Mouse (Mus musculus) embryonic facial prominence, embryonic 11.5 days (tissue): ENCODE results near the gene Syce3. TPM values are rescaled to one million over a fixed set of nuclear protein-coding genes. Genes with fewer than 3 reads are reported as not detected.

ENCODE experiments used
- ATAC-seq: fragments of 200-750 bp; cut with Nextera tagmentation; replicated peaks from 2 replicates; pipeline ENCODE4 v1.8.0; 2017; ENCODE audit warnings: low read depth; ENCODE audit not compliant: insufficient number of reproducible peaks, low FRiP score, low TSS enrichment
- DNase-seq: peaks from one replicate; pipeline ENCODE4 v3.0.0-alpha.2; 2015; ENCODE audit warnings: low spot score
- H3K27ac ChIP-seq: fragments of 300-500 bp; sonication (generic); replicated peaks from 2 replicates; pipeline ENCODE4 v1.5.1; 2014; ENCODE audit warnings: mild to moderate bottlenecking, low read depth, low read length, control low read depth
- H3K27me3 ChIP-seq: fragments of 300-500 bp; sonication (generic); 2 replicates; pipeline ENCODE4 v1.6.1; 2014; ENCODE audit warnings: mild to moderate bottlenecking, low read length, moderate library complexity, mixed read lengths; ENCODE audit not compliant: control insufficient read depth, insufficient read depth
- H3K36me3 ChIP-seq: fragments of 300-500 bp; sonication (generic); replicated peaks from 2 replicates; pipeline ENCODE4 v1.6.1; 2014; ENCODE audit warnings: low read depth, mild to moderate bottlenecking, low read length, moderate library complexity, mixed read lengths; ENCODE audit not compliant: control insufficient read depth, insufficient read depth
- H3K4me1 ChIP-seq: fragments of 300-500 bp; sonication (generic); 2 replicates; pipeline ENCODE4 v1.6.1; 2014; ENCODE audit warnings: low read length, mixed read lengths; ENCODE audit not compliant: control insufficient read depth, insufficient read depth
- H3K4me2 ChIP-seq: fragments of 300-500 bp; sonication (generic); 2 replicates; pipeline ENCODE4 v1.6.1; 2014; ENCODE audit warnings: low read depth, mild to moderate bottlenecking, control low read depth, low read length, moderate library complexity
- H3K4me3 ChIP-seq: fragments of 300-500 bp; sonication (generic); 2 replicates; pipeline ENCODE4 v1.5.1; 2014; ENCODE audit warnings: low read depth, low read length, control low read depth
- H3K9ac ChIP-seq: fragments of 300-500 bp; sonication (generic); replicated peaks from 2 replicates; pipeline ENCODE4 v1.6.1; 2014; ENCODE audit warnings: mild to moderate bottlenecking, control low read depth, low read length
- H3K9me3 ChIP-seq: fragments of 300-500 bp; sonication (generic); replicated peaks from 2 replicates; pipeline ENCODE4 v1.6.1; 2016; ENCODE audit warnings: mild to moderate bottlenecking, low read length, inconsistent platforms, mixed read lengths; ENCODE audit not compliant: control insufficient read depth
- WGBS: fragments of 180-500 bp; shearing (Covaris S2); extraction: QIAGEN DNeasy Blood & Tissue Kit; methylation state at CpG from one replicate; pipeline ENCODE4 v1.1.7; 2014; 5-methylcytosine and 5-hydroxymethylcytosine counted together
- polyA plus RNA-seq: library from polyadenylated mRNA; unstranded; fragments of >200 nt; fragmentation: Nextera tagmentation; extraction: Ambion mirVana; gene quantifications from 2 replicates; pipeline ENCODE4 v1.2.1, GENCODE M21; 2014

Gene Syce3
- polyA plus RNA-seq, 1 experiment from 2014 or later, result not detected

DNA sequence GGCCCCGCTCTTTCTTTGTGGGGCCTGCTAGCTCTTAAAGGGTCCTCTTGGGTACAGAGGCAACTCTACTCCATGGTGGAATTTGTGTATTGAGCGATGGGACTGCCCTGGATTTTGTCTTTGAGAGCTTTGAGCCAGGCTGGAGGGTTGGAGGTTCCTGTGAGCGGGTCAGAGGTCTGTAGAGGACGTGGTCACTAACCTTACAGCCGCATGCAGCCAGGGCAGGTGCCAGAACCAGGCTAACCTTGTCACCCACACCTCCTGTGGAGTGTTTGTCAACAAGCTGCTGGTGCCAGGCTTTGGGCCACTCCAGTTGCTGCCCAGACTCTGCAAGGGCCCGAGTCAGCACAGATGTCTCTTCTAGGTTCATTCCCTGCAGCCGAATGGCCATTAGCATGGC, 34.3 kb downstream of the Syce3 start:
- Histone ChIP-seq H3K9me3 (no peaks in the 10 kb centered on the region), H3K4me2 (no peak overlapping the region), H3K9ac (no peak overlapping the region), H3K36me3 (peaks cover 2% of the 10 kb centered on the region), H3K4me3 (no peak overlapping the region), H3K27me3 (peaks cover 35% of the 10 kb centered on the region), H3K27ac (no peak overlapping the region), H3K4me1 (peaks cover 4% of the 10 kb centered on the region; the same call in 1 of the 2 replicates)
- WGBS, result 76% methylated on average over 7 of the region's 7 CpGs
- ATAC-seq (no peak), DNase-seq (no peak)

DNA sequence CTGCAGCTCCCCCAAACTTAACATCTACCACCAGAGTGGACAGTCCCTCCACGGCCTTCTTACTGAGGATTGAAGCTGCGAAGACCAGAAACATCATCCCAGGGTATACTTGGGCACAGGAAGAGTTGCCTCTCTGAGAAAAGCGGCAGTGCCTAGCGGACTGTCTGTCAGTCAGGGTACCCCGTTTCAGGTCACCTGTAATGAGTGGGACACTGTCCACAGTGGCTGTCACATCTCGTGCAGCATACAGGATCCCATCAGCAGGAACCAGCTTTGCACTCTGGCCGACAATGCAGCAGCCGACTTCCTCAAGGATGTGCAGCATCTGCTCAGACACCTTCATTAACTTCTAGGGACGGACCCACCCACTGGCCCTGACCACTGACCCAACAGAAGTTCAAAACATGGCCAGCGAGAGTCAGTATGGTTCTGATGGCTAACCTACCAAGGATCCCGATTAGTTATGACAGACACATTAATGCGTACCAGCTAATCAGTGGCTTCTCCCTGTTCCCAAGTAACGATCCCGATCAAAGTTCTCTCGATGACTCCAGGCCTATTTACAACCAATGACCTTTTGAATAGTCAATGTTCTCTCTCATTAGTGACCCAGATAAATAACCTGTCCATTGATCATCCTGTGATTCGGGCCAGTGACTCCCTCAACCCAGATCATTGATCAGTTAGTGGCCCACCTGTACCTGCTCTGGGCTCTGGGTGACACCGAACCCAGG, 35.3 kb downstream of the Syce3 start:
- peaks cover 7% of the 10 kb centered on the region for H3K36me3 ChIP-seq
- no peak for DNase-seq
- peaks cover 4% of the 10 kb centered on the region; the same call in 1 of the 2 replicates for H3K4me1 ChIP-seq

DNA sequence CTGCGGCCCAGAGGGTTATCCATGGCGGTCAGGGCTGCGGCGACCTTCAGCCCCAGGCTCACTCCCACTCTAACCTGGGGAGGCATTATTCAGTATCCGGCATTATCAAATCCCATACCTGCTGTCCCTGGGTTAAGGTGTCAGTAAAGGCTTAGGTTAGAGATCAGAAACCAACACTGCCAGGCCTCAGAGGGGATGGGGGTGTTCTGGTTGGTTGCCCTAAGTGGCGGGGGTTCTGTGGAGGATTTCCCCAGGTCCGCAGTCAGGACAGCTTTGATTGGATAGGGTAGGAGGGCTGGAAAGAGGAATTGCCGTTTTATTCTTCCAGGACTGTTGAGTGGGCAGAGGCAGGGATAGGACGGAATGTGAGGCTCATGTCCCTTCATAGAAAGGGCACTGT, 36.0 kb downstream of the Syce3 start:
- peak overlapping the region; percentile 82 for H3K9ac ChIP-seq
- 48% methylated on average over 9 of the region's 9 CpGs for WGBS
- no peaks in the 10 kb centered on the region for H3K9me3 ChIP-seq
- peaks cover 28% of the 10 kb centered on the region for H3K27me3 ChIP-seq
- ATAC-seq (no peak), DNase-seq (no peak)
- H3K4me2 ChIP-seq, result peak overlapping the region; percentile 87
- peaks cover 7% of the 10 kb centered on the region for H3K36me3 ChIP-seq
- H3K4me3 ChIP-seq, result peak overlapping the region; percentile 51
- peaks cover 4% of the 10 kb centered on the region; the same call in 1 of the 2 replicates for H3K4me1 ChIP-seq
- H3K27ac ChIP-seq, result peak overlapping the region; percentile 87

More for the DNA sequence above, 35.3 kb downstream of the Syce3 start:
- Histone ChIP-seq H3K9ac (no peak overlapping the region; the same call in 1 of the 2 replicates), H3K27me3 (peaks cover 31% of the 10 kb centered on the region), H3K27ac (no peak overlapping the region), H3K4me2 (no peak overlapping the region), H3K9me3 (no peaks in the 10 kb centered on the region), H3K4me3 (no peak overlapping the region)
- ATAC-seq, result no peak
- 92% methylated on average over 17 of the region's 17 CpGs for WGBS

DNA sequence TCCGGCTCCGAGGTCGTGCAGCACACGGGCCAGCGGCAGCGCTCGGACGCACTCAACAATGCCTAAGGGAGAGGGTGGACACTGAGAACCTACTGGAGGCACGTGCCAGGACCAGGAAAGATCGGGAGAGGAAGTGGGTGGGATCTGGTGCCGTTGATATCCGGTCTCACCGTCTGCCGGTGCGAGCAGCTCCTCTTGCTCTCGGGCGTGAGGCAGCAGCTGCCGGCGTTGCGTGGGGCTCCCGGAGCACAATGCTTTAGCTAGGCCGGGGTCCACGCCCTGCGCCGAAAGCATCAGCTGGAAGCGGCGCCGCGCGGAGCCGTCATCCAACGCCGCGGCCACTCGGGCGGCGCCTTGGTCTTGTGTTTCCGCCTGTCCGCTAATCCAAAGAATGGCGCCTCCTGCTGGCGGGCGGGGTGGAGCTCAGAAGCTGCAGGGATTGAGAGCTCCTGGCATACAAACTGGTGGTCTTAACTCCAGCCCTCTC, 36.5 kb downstream of the Syce3 start, which contains the start of gene Sco2:
Gene Sco2 (minus strand): TSS at position 85 of the 487 bp plus-strand sequence.
- H3K9me3 ChIP-seq, result no peaks in the 10 kb centered on the region
- under 1% methylated on average over 40 of the region's 42 CpGs for WGBS

DNA sequence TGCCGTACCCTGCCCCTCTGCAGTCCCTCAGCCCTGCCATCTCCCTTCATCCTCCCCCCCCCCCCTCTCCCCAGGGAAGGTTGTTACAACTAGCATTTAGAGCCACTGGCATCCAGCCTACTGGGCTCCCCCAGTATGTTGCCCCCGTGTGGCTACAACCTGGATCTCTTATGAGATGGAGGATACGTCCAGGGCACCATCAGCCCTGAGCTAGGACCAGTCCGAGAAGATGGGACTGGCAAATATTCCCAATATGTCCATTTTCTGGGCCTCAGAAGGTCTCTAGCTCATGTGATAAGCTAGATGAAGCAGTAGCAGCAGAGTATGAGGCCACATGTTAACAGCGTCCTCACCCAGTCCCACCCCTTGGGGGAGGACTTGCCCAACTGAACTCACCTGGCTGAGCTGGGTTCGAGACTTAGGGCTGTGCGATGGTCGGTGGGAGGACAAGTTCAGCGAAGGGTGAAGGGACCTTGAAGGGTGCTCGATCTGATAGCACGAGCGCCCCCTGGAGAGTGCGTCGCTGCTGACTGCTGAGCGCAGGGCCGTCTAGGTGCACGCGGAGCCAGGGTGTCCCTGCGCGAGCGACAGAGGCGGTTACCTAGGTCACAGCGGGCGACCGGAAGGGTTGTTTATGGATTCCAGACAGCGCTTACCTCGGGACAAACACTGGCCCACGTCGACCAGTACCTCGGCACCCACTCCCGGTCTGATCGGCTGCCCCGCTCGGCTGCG, 37.1 kb downstream of the Syce3 start:
- Histone ChIP-seq H3K4me1 (peaks cover 4% of the 10 kb centered on the region; the same call in 1 of the 2 replicates), H3K4me3 (peak overlapping the region; percentile 51), H3K4me2 (peak overlapping the region; percentile 87), H3K36me3 (peaks cover 12% of the 10 kb centered on the region), H3K27ac (peak overlapping the region; percentile 87), H3K9ac (peak overlapping the region; percentile 82), H3K9me3 (no peaks in the 10 kb centered on the region), H3K27me3 (peaks cover 18% of the 10 kb centered on the region)
- DNase-seq (peak; percentile 86), ATAC-seq (peak; percentile 77)
- under 1% methylated on average over 35 of the region's 35 CpGs for WGBS

More for the DNA sequence above, 36.5 kb downstream of the Syce3 start, which contains the start of gene Sco2:
- peaks cover 9% of the 10 kb centered on the region for H3K36me3 ChIP-seq
- peak within 1 kb of the TSS; percentile 51 for H3K4me3 ChIP-seq
- H3K9ac ChIP-seq, result peak within 1 kb of the TSS; percentile 82
- H3K4me1 ChIP-seq, result peaks cover 4% of the 10 kb centered on the region; the same call in 1 of the 2 replicates
- H3K27ac ChIP-seq, result peak within 1 kb of the TSS; percentile 87
- H3K27me3 ChIP-seq, result peaks cover 23% of the 10 kb centered on the region
- H3K4me2 ChIP-seq, result peak within 1 kb of the TSS; percentile 87
- peak; percentile 68 for ATAC-seq
- DNase-seq, result peak; percentile 94

GRCm38 (mm10) chr15:89372536-89372935, 37.8 kb downstream of the Syce3 start:
- Histone ChIP-seq H3K27ac (peak overlapping the region; percentile 41; the same call in 1 of the 2 replicates), H3K27me3 (peaks cover 12% of the 10 kb centered on the region), H3K36me3 (peaks cover 16% of the 10 kb centered on the region), H3K4me2 (peak overlapping the region; percentile 87), H3K9me3 (no peaks in the 10 kb centered on the region), H3K4me3 (peak overlapping the region; percentile 51; the same call in 1 of the 2 replicates), H3K4me1 (peaks cover 4% of the 10 kb centered on the region; the same call in 1 of the 2 replicates), H3K9ac (no peak overlapping the region)
- DNase-seq, result no peak
- no peak for ATAC-seq
- WGBS, result 90% methylated on average over 7 of the region's 7 CpGs

DNA sequence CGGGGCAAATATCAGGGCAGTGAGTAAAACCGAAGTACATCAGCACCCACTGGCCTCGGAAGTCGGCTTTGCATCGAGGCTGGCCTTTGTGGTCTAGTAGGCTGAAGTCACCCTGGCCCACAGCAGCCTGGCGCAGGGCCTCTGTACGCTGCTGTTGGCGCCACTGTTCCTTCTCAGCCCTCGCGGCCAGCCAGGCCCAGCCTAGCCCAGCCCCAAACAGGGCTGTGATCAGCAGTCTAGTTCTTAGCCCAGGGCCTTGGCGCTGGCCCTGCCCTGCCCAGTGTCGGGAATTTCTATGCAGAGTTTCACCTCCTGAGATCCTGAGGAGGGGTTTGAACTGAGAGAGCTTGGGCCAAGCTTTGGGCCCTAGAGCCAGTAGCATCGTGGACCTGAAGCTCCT, 38.2 kb downstream of the Syce3 start:
- H3K9ac ChIP-seq, result no peak overlapping the region
- peaks cover 7% of the 10 kb centered on the region for H3K27me3 ChIP-seq
- 88% methylated on average over 13 of the region's 13 CpGs for WGBS
- ATAC-seq (no peak), DNase-seq (no peak)
- H3K27ac ChIP-seq, result no peak overlapping the region
- peaks cover 17% of the 10 kb centered on the region for H3K36me3 ChIP-seq
- H3K9me3 ChIP-seq, result no peaks in the 10 kb centered on the region
- H3K4me2 ChIP-seq, result no peak overlapping the region
- H3K4me1 ChIP-seq, result peaks cover under 1% of the 10 kb centered on the region; the same call in 1 of the 2 replicates
- no peak overlapping the region for H3K4me3 ChIP-seq
